ENCODE assay signal across 9 mouse cellular contexts in genomic region chr16:3956369-3956768, GRCm38 (mm10). TPM values are rescaled to one million over a fixed set of nuclear protein-coding genes. Genes with fewer than 3 reads are reported as not detected.
DNase-seq lines count a peak whose midpoint lies in the region; ATAC-seq and TF ChIP-seq lines count a peak whose summit lies in the region.
"Had no signal": no experiment of that assay in that cellular context is flagged by ENCODE, and none has a peak within 500 bp of the region (broad histone marks: within the 10 kb centered on the region; RNA-seq: fewer than 3 reads in every experiment).

No protein-coding gene starts in this region.

- no peaks in the 10 kb centered on the region for H3K27me3 ChIP-seq in midbrain, embryonic 14.5 days (ENCODE audit: control insufficient read depth, insufficient read depth, low read length)
- H3K27me3 ChIP-seq in liver, embryonic 12.5 days (replicated peaks) = no peaks in the 10 kb centered on the region

- peak overlapping the region; percentile 89 for H3K27ac ChIP-seq in bone marrow macrophage, adult 2 months (ENCODE audit: insufficient read depth, low read depth, low read length)
- no peak overlapping the region for H3K27ac ChIP-seq in midbrain, embryonic 14.5 days (replicated peaks; ENCODE audit: low read depth, low read length)
- H3K27ac ChIP-seq in liver, embryonic 12.5 days = no peak overlapping the region

- WGBS in midbrain, embryonic 14.5 days = 90% methylated on average over 6 of the region's 6 CpGs
- 74% methylated on average over 6 of the region's 6 CpGs for WGBS in liver, embryonic 12.5 days (ENCODE audit: insufficient replicate concordance)

- DNase-seq in gastrocnemius, adult 18-20 months (ENCODE audit: low spot score) = peak; percentile 71
- DNase-seq in gastrocnemius, postnatal 4 days (ENCODE audit: low spot score in 2 of 2) = no peak
- peak; percentile 80 for DNase-seq in 3134 (ENCODE audit: extremely low read depth, insufficient read length, low spot score)
- peak; percentile 23 for DNase-seq in gastrocnemius, postnatal 25 days
- no peak for DNase-seq in ovary, adult 18-20 months (ENCODE audit: low spot score)
- DNase-seq in midbrain, embryonic 14.5 days = no peak

- peaks cover 43% of the 10 kb centered on the region for H3K4me1 ChIP-seq in bone marrow macrophage, adult 2 months (ENCODE audit: control insufficient read depth, insufficient read depth, low read length)
- no peaks in the 10 kb centered on the region for H3K4me1 ChIP-seq in midbrain, embryonic 14.5 days (ENCODE audit: control insufficient read depth, insufficient read depth, low read length)
- H3K4me1 ChIP-seq in liver, embryonic 12.5 days = no peaks in the 10 kb centered on the region

- H3K36me3 ChIP-seq in midbrain, embryonic 14.5 days (ENCODE audit: control insufficient read depth, insufficient read depth, low read length) = no peaks in the 10 kb centered on the region
- H3K36me3 ChIP-seq in liver, embryonic 12.5 days = no peaks in the 10 kb centered on the region

- no peak for ATAC-seq in midbrain, embryonic 14.5 days (ENCODE audit: low FRiP score, low TSS enrichment)
- ATAC-seq in liver, embryonic 12.5 days = no peak

- no peak overlapping the region for H3K9ac ChIP-seq in midbrain, embryonic 14.5 days (replicated peaks; ENCODE audit: low read length)
- no peak overlapping the region for H3K9ac ChIP-seq in liver, embryonic 12.5 days

- H3K4me3 ChIP-seq in bone marrow macrophage, adult 2 months (ENCODE audit: insufficient read depth, low read length) = peak overlapping the region; percentile 16
- no peak overlapping the region for H3K4me3 ChIP-seq in midbrain, embryonic 14.5 days (replicated peaks; ENCODE audit: low read depth, low read length)
- no peak overlapping the region for H3K4me3 ChIP-seq in liver, embryonic 12.5 days
- H3K4me3 ChIP-seq: erythroblast, embryonic 14.5 days had no signal

- TF ChIP-seq POLR2A in bone marrow macrophage, adult 2 months (IDR thresholded peaks at IDR 0.05; ENCODE audit: borderline replicate concordance, low read depth, low read length) = no peak

- TF ChIP-seq CTCF in bone marrow macrophage, adult 2 months (IDR thresholded peaks at IDR 0.05; ENCODE audit: low read depth, low read length) = no peak

- no peak overlapping the region for H3K4me2 ChIP-seq in midbrain, embryonic 14.5 days (ENCODE audit: low read length)
- H3K4me2 ChIP-seq in liver, embryonic 12.5 days = no peak overlapping the region

- no peaks in the 10 kb centered on the region for H3K9me3 ChIP-seq in midbrain, embryonic 14.5 days (ENCODE audit: control insufficient read depth, low read length)
- H3K9me3 ChIP-seq in liver, embryonic 12.5 days (replicated peaks) = no peaks in the 10 kb centered on the region

RNA-seq across cellular contexts. Expression of gene Nlrc3, which starts 20.1 kb away (rescaled TPM):
- total RNA-seq in gastrocnemius, adult 18-20 months (2021) = 1 to 10 TPM; 1.5 to 3.1 TPM
- total RNA-seq in gastrocnemius, postnatal 4 days (2021) = 1 to 10 TPM; 2.5 to 3.6 TPM
- 5.6 and 5.7 TPM in 2 replicates for polyA plus RNA-seq in bone marrow macrophage, adult 2 months (2012; ENCODE audit: insufficient read depth, insufficient read length, missing spikeins)
- total RNA-seq in gastrocnemius, postnatal 25 days (2021) = 1 to 10 TPM in 1 of 2 experiments, under 1 TPM in 1; 0.88 to 5.6 TPM
- polyA plus RNA-seq in midbrain, embryonic 14.5 days (2014; fragmentation: Nextera tagmentation; extraction: Ambion mirVana) = 0.66 and 1.2 TPM in 2 replicates
- polyA plus RNA-seq in liver, embryonic 12.5 days (2016; fragmentation: Nextera tagmentation; extraction: Ambion mirVana) = 0.38 and 0.55 TPM in 2 replicates
- polyA plus RNA-seq: erythroblast, embryonic 14.5 days had no signal

RNA-seq across cellular contexts. Expression of gene Slx4, which starts 47.2 kb away (rescaled TPM):
- total RNA-seq in gastrocnemius, adult 18-20 months (2021) = 1 to 10 TPM; 7.6 to 9.2 TPM
- 10 to 100 TPM; 20.8 to 21.0 TPM for total RNA-seq in gastrocnemius, postnatal 4 days (2021)
- 12.8 and 19.0 TPM in 2 replicates for polyA plus RNA-seq in bone marrow macrophage, adult 2 months (2012; ENCODE audit: insufficient read depth, insufficient read length, missing spikeins)
- 1 to 10 TPM; 6.0 to 6.2 TPM for total RNA-seq in gastrocnemius, postnatal 25 days (2021)
- polyA plus RNA-seq in midbrain, embryonic 14.5 days (2014; fragmentation: Nextera tagmentation; extraction: Ambion mirVana) = 30.0 and 40.0 TPM in 2 replicates
- polyA plus RNA-seq in liver, embryonic 12.5 days (2016; fragmentation: Nextera tagmentation; extraction: Ambion mirVana) = 14.0 and 16.5 TPM in 2 replicates

RNA-seq across cellular contexts. Expression of gene Cluap1, which starts 47.8 kb away (rescaled TPM):
- 1 to 10 TPM; 7.3 to 8.4 TPM for total RNA-seq in gastrocnemius, adult 18-20 months (2021)
- total RNA-seq in gastrocnemius, postnatal 4 days (2021) = 10 to 100 TPM; 12.3 to 13.3 TPM
- 13.7 and 18.5 TPM in 2 replicates for polyA plus RNA-seq in bone marrow macrophage, adult 2 months (2012; ENCODE audit: insufficient read depth, insufficient read length, missing spikeins)
- total RNA-seq in gastrocnemius, postnatal 25 days (2021) = 1 to 10 TPM; 7.4 TPM
- polyA plus RNA-seq in midbrain, embryonic 14.5 days (2014; fragmentation: Nextera tagmentation; extraction: Ambion mirVana) = 33.9 and 36.8 TPM in 2 replicates
- 12.4 and 12.5 TPM in 2 replicates for polyA plus RNA-seq in liver, embryonic 12.5 days (2016; fragmentation: Nextera tagmentation; extraction: Ambion mirVana)

RNA-seq across cellular contexts. Expression of gene 1700037C18Rik, which starts 47.9 kb away (rescaled TPM):
- total RNA-seq in gastrocnemius, adult 18-20 months (2021) = 1 to 10 TPM; 2.4 to 2.8 TPM
- total RNA-seq in gastrocnemius, postnatal 4 days (2021) = 1 to 10 TPM; 3.1 to 5.6 TPM
- polyA plus RNA-seq in bone marrow macrophage, adult 2 months (2012; ENCODE audit: insufficient read depth, insufficient read length, missing spikeins) = 3.1 and 3.6 TPM in 2 replicates
- total RNA-seq in gastrocnemius, postnatal 25 days (2021) = 1 to 10 TPM; 1.5 to 1.6 TPM
- polyA plus RNA-seq in midbrain, embryonic 14.5 days (2014; fragmentation: Nextera tagmentation; extraction: Ambion mirVana) = 9.1 and 11.2 TPM in 2 replicates
- polyA plus RNA-seq in liver, embryonic 12.5 days (2016; fragmentation: Nextera tagmentation; extraction: Ambion mirVana) = 3.1 and 3.9 TPM in 2 replicates

Comparison
In these comparisons a context has a peak if more than half of its experiments do, and no peak if none do; other contexts are left out.
1. DNase-seq: peak in gastrocnemius, adult 18-20 months (single experiment), 3134 (single experiment) and gastrocnemius, postnatal 25 days (single experiment); none in gastrocnemius, postnatal 4 days (0 of 2), ovary, adult 18-20 months (single experiment) and midbrain, embryonic 14.5 days (single experiment).